ENCODE assay signal across 8 mouse cellular contexts in the genomic region with DNA sequence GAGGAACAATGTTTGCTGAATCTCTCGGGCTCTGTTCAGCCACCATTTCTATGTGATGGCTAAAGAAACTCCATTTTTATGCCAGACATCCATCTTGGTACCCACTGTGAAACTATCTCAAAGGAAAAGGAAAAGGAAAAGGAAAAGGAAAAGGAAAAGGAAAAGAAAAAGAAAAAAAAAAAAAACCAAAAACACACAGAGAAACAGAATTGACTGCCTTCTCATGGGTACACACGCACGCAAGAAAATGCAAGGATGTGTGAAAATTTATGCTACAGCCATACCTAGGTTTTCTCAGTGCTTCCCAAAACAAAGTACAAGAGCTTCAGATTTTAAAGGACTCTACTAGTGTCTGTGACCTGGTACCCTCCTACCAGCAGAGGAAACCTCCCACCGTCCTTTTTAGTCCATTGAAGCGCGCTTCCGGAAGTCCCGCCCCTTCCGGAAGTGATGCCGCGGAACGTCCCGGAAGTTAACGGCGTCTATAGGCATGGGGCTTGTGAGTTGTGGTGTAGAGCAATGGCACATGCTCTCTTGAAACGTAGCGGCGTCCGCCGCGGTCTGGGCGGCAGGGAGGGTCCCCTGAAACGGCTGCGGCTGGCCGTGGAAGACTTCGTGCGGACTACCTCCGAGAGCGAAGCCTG. TPM values are rescaled to one million over a fixed set of nuclear protein-coding genes. Genes with fewer than 3 reads are reported as not detected.
DNase-seq lines count a peak whose midpoint lies in the region; ATAC-seq and TF ChIP-seq lines count a peak whose summit lies in the region.

A gene (plus strand): TSS at position 437 of the 644 bp plus-strand sequence.

- peak within 1 kb of the TSS; percentile 82 to 91 for H3K4me3 ChIP-seq in ES-E14 (ENCODE audit: insufficient read depth in 1 of 2, low read depth in 1 of 2, low read length in 2 of 2, poor library complexity in 1 of 2, severe bottlenecking in 1 of 2)
- peak within 1 kb of the TSS; percentile 82 for H3K4me3 ChIP-seq in forebrain, embryonic 15.5 days
- H3K4me3 ChIP-seq in lung, adult 2 months (replicated peaks; ENCODE audit: extremely low read depth, low read depth, low read length), result peak within 1 kb of the TSS; percentile 97

- H3K9me3 ChIP-seq in ES-E14 (ENCODE audit: control insufficient read depth, insufficient read depth, low read depth, low read length), result no peaks in the 10 kb centered on the region
- H3K9me3 ChIP-seq in forebrain, embryonic 15.5 days, result no peaks in the 10 kb centered on the region

- TF ChIP-seq POLR2A in lung, adult 2 months (IDR thresholded peaks at IDR 0.05; ENCODE audit: borderline replicate concordance, extremely low read depth, low read depth, low read length), result peak; percentile 70; the same call in 1 of the 2 replicates

- H3K36me3 ChIP-seq in ES-E14 (ENCODE audit: control insufficient read depth, insufficient read depth, low read length, poor library complexity, severe bottlenecking), result peaks cover 14% of the 10 kb centered on the region
- peaks cover 30% of the 10 kb centered on the region for H3K36me3 ChIP-seq in forebrain, embryonic 15.5 days

- peak within 1 kb of the TSS; percentile 92 for H3K9ac ChIP-seq in ES-E14 (ENCODE audit: insufficient read depth, low read depth, low read length, poor library complexity, severe bottlenecking)
- H3K9ac ChIP-seq in forebrain, embryonic 15.5 days (replicated peaks), result peak within 1 kb of the TSS; percentile 64

- in situ Hi-C loops in ES-E14 (cut with MboI; ENCODE audit: low sequenced_read_pairs in 2 of 2, unreplicated experiment in 2 of 2), result no loop called here

- 4% methylated on average over 29 of the region's 29 CpGs for WGBS in forebrain, embryonic 15.5 days
- 4% methylated on average over 29 of the region's 29 CpGs for WGBS in lung, adult 2 months

- ATAC-seq in forebrain, embryonic 15.5 days (replicated peaks), result peak; percentile 98
- ATAC-seq in neutrophil, adult 5-6 weeks (ENCODE audit: extremely low read depth, insufficient number of reproducible peaks, low FRiP score, poor library complexity, severe bottlenecking), result peak; percentile 96

- intact Hi-C loops in heart, postnatal 25 days (cut with DNase I), result loop anchor here (2.0 kb wide), 1 partner anchor 54 kb away; no protein-coding TSS in a partner anchor

- H3K27me3 ChIP-seq in forebrain, embryonic 15.5 days, result 0 out of 2 replicates have a peak, but pooled peaks cover 15% of the 10 kb centered on the region

- DNase-seq in ES-E14 (ENCODE audit: low read depth, low spot score), result peak; percentile 84
- DNase-seq in cerebellum, adult 11-12 months, result peak; percentile 87
- DNase-seq in heart, postnatal 25 days (ENCODE audit: low spot score), result peak; percentile 74
- peak; percentile 85 to 93 for DNase-seq in layer of hippocampus, adult 18-20 months (ENCODE audit: low spot score in 2 of 2)
- peak; percentile 90 for DNase-seq in lung, adult 2 months
- DNase-seq in thymus, adult 18-20 months, result peak; percentile 80 to 87

- peak within 1 kb of the TSS; percentile 76 for H3K4me2 ChIP-seq in forebrain, embryonic 15.5 days (replicated peaks)

- H3K4me1 ChIP-seq in ES-E14 (ENCODE audit: control insufficient read depth in 2 of 2, insufficient read depth in 2 of 2, low read length in 2 of 2, poor library complexity in 1 of 2), result peaks cover 0 to 6% of the 10 kb centered on the region in 2 experiments; a peak in 1 of 4 replicates
- H3K4me1 ChIP-seq in forebrain, embryonic 15.5 days, result peaks cover 25% of the 10 kb centered on the region
- H3K4me1 ChIP-seq in lung, adult 2 months (ENCODE audit: control insufficient read depth, insufficient read depth, low read length), result peaks cover 10% of the 10 kb centered on the region

- no peak within 1 kb of the TSS; the same call in 1 of the 2 replicates for H3K27ac ChIP-seq in ES-E14 (ENCODE audit: insufficient read depth, low read depth, low read length, poor library complexity, severe bottlenecking)
- peak within 1 kb of the TSS; percentile 65 for H3K27ac ChIP-seq in forebrain, embryonic 15.5 days (replicated peaks)

- no peak for TF ChIP-seq CTCF in lung, adult 2 months (IDR thresholded peaks at IDR 0.05; ENCODE audit: insufficient read depth, low read length)

TF ChIP-seq in ES-E14, 5 proteins besides CTCF, POLR2A, EP300 and RAD21:
- no peak for TF ChIP-seq MAFK (IDR thresholded peaks at IDR 0.05; ENCODE audit: insufficient read depth, low read depth, low read length)
- 0 out of 2 replicates have a peak, but pooled peaks have one; percentile 12 for TF ChIP-seq ZNF384 (IDR thresholded peaks at IDR 0.05; ENCODE audit: low read depth, low read length)
- TF ChIP-seq HCFC1 (IDR thresholded peaks at IDR 0.05; ENCODE audit: borderline replicate concordance, insufficient read depth, low read length), result 0 out of 2 replicates have a peak, but pooled peaks have one; percentile 16
- no peak; the same call in 1 of the 2 replicates for TF ChIP-seq CHD2 (IDR thresholded peaks at IDR 0.05; ENCODE audit: low read depth, low read length)
- 0 out of 2 replicates have a peak, but pooled peaks have one; percentile 1 for TF ChIP-seq ZC3H11A (IDR thresholded peaks at IDR 0.05; ENCODE audit: borderline replicate concordance, low read depth, low read length)

RNA-seq across cellular contexts. Expression of the gene that starts here (rescaled TPM):
- total RNA-seq in ES-E14 (2012; rRNA removed), result 30.1 and 33.0 TPM in 2 replicates
- polyA plus RNA-seq in forebrain, embryonic 15.5 days (2015; fragmentation: Nextera tagmentation; extraction: Ambion mirVana), result 20.5 and 20.6 TPM in 2 replicates
- total RNA-seq in heart, postnatal 25 days (2021), result 10 to 100 TPM; 11.9 to 12.7 TPM
- total RNA-seq in layer of hippocampus, adult 18-20 months (2021), result 10 to 100 TPM; 19.6 to 23.3 TPM
- polyA plus RNA-seq in lung, adult 2 months (2012; rRNA removed), result 2.8 and 7.1 TPM in 2 replicates
- 9.9 and 11.1 TPM in 2 replicates for total RNA-seq in neutrophil, adult 5-6 weeks (2017)
